Mouse (Mus musculus) small intestine, adult 2 months (tissue): Measurements from ENCODE around the gene Padi2. TPM values are rescaled to one million over a fixed set of nuclear protein-coding genes. Genes with fewer than 3 reads are reported as not detected.

ENCODE experiments used
- H3K27ac ChIP-seq: fragments of 200-500 bp; 2 replicates; pipeline ENCODE4 v1.5.1; 2012; ENCODE audit warnings: low read depth, low read length, control low read depth, inconsistent platforms; ENCODE audit not compliant: insufficient read depth
- H3K27me3 ChIP-seq: fragments of 200-500 bp; 2 replicates; pipeline ENCODE4 v1.6.1; 2012; ENCODE audit warnings: mild to moderate bottlenecking, moderate library complexity, low read length, inconsistent platforms; ENCODE audit not compliant: control insufficient read depth, insufficient read depth
- H3K36me3 ChIP-seq: fragments of 200-500 bp; 2 replicates; pipeline ENCODE4 v1.6.1; 2012; ENCODE audit warnings: mild to moderate bottlenecking, low read length, control low read depth, inconsistent platforms; ENCODE audit not compliant: control insufficient read depth, insufficient read depth
- H3K4me1 ChIP-seq: fragments of 200-500 bp; 2 replicates; pipeline ENCODE4 v1.6.1; 2012; ENCODE audit warnings: low read length, inconsistent platforms, mixed read lengths; ENCODE audit not compliant: control insufficient read depth, insufficient read depth, insufficient read length
- H3K4me3 ChIP-seq: fragments of 200-500 bp; 2 replicates; pipeline ENCODE4 v1.5.1; 2012; ENCODE audit warnings: low read depth, mild to moderate bottlenecking, control low read depth, inconsistent platforms, low read length, moderate library complexity
- CTCF ChIP-seq: fragments of 200-500 bp; IDR thresholded peaks from 2 replicates; pipeline ENCODE4 v1.5.1; 2012; ENCODE audit warnings: low read depth, mild to moderate bottlenecking, control low read depth, inconsistent platforms, low read length, moderate library complexity, mixed read lengths; ENCODE audit not compliant: insufficient replicate concordance, insufficient read length; ENCODE audit errors: extremely low read depth
- POLR2A ChIP-seq: fragments of 200-500 bp; IDR thresholded peaks from 2 replicates; pipeline ENCODE4 v1.6.1; 2012; ENCODE audit warnings: low read depth, mild to moderate bottlenecking, control low read depth, inconsistent platforms, low read length, moderate library complexity
- WGBS: fragments of 180-500 bp; shearing (Covaris S2); methylation state at CpG from one replicate; pipeline ENCODE4 v1.1.7; 2018; 5-methylcytosine and 5-hydroxymethylcytosine counted together
- polyA plus RNA-seq: library from polyadenylated mRNA; depleted of rRNA; stranded (reverse); fragments of >200 nt; gene quantifications from 2 replicates; pipeline ENCODE4 v1.2.3, GENCODE M21; 2012

Gene Padi2
- polyA plus RNA-seq, 1 experiment: 2.3 TPM

- 92% methylated on average over 10 of the region's 10 CpGs for WGBS
- Histone ChIP-seq H3K27ac (no peak overlapping the region), H3K27me3 (no peaks in the 10 kb centered on the region), H3K36me3 (no peaks in the 10 kb centered on the region), H3K4me1 (no peaks in the 10 kb centered on the region; the same call in 1 of the 2 replicates), H3K4me3 (no peak overlapping the region)
- no peak for TF ChIP-seq POLR2A
- TF ChIP-seq CTCF: no peak
Observed at GRCm38 (mm10) chr4:140912271-140912833, 6.2 kb downstream of the Padi2 start.

GRCm38 (mm10) chr4:140913565-140913964 lies 7.4 kb downstream of the Padi2 start:
- H3K27me3 ChIP-seq: no peaks in the 10 kb centered on the region
- H3K27ac ChIP-seq: no peak overlapping the region
- TF ChIP-seq POLR2A (no peak), CTCF (no peak)
- no peaks in the 10 kb centered on the region for H3K36me3 ChIP-seq
- no peaks in the 10 kb centered on the region; the same call in 1 of the 2 replicates for H3K4me1 ChIP-seq
- WGBS: 84% methylated on average over 9 of the region's 9 CpGs
- no peak overlapping the region for H3K4me3 ChIP-seq

GRCm38 (mm10) chr4:140914731-140915131 lies 8.6 kb downstream of the Padi2 start:
- Histone ChIP-seq H3K4me1 (no peaks in the 10 kb centered on the region; the same call in 1 of the 2 replicates), H3K36me3 (no peaks in the 10 kb centered on the region), H3K4me3 (no peak overlapping the region), H3K27me3 (no peaks in the 10 kb centered on the region), H3K27ac (no peak overlapping the region)
- TF ChIP-seq CTCF (no peak), POLR2A (no peak)
- WGBS: 55% methylated on average over 6 of the region's 6 CpGs

GRCm38 (mm10) chr4:140915235-140915634 lies 9.1 kb downstream of the Padi2 start:
- Histone ChIP-seq H3K27me3 (no peaks in the 10 kb centered on the region), H3K4me3 (no peak overlapping the region), H3K4me1 (no peaks in the 10 kb centered on the region; the same call in 1 of the 2 replicates), H3K36me3 (no peaks in the 10 kb centered on the region), H3K27ac (no peak overlapping the region)
- TF ChIP-seq POLR2A: no peak
- no peak for TF ChIP-seq CTCF
- 81% methylated on average over 3 of the region's 3 CpGs for WGBS

- 92% methylated on average over 5 of the region's 5 CpGs for WGBS
- no peak for TF ChIP-seq CTCF
- no peak for TF ChIP-seq POLR2A
- H3K36me3 ChIP-seq: no peaks in the 10 kb centered on the region
Observed at GRCm38 (mm10) chr4:140916296-140916695, 10.2 kb downstream of the Padi2 start.

GRCm38 (mm10) chr4:140917451-140917850 lies 11.3 kb downstream of the Padi2 start:
- Histone ChIP-seq H3K4me1 (no peaks in the 10 kb centered on the region), H3K27ac (no peak overlapping the region), H3K36me3 (no peaks in the 10 kb centered on the region), H3K4me3 (no peak overlapping the region), H3K27me3 (no peaks in the 10 kb centered on the region)
- TF ChIP-seq CTCF: no peak
- no peak for TF ChIP-seq POLR2A
- WGBS: 90% methylated on average over 9 of the region's 9 CpGs

More at GRCm38 (mm10) chr4:140916296-140916695, 10.2 kb downstream of the Padi2 start:
- Histone ChIP-seq H3K4me3 (no peak overlapping the region), H3K27ac (no peak overlapping the region), H3K4me1 (no peaks in the 10 kb centered on the region), H3K27me3 (no peaks in the 10 kb centered on the region)

GRCm38 (mm10) chr4:140919974-140920836 lies 14.1 kb downstream of the Padi2 start:
- Histone ChIP-seq H3K4me1 (no peaks in the 10 kb centered on the region), H3K27me3 (no peaks in the 10 kb centered on the region), H3K27ac (no peak overlapping the region), H3K36me3 (no peaks in the 10 kb centered on the region), H3K4me3 (no peak overlapping the region)
- TF ChIP-seq POLR2A: no peak
- TF ChIP-seq CTCF: no peak
- 29% methylated on average over 11 of the region's 11 CpGs for WGBS
